Mouse (Mus musculus) A20 (cell line): ENCODE results near the gene Tnpo3.
"Not testable (repeated sequence)": the region's sequence is repeated elsewhere in the genome, so short reads cannot be mapped to it uniquely, and the experiment has no call there.

Experiments
- DNase-seq: peaks from one replicate; pipeline ENCODE4 v3.0.0-alpha.2; 2011; ENCODE audit warnings: low read depth, low spot score

The Tnpo3 gene

DNA sequence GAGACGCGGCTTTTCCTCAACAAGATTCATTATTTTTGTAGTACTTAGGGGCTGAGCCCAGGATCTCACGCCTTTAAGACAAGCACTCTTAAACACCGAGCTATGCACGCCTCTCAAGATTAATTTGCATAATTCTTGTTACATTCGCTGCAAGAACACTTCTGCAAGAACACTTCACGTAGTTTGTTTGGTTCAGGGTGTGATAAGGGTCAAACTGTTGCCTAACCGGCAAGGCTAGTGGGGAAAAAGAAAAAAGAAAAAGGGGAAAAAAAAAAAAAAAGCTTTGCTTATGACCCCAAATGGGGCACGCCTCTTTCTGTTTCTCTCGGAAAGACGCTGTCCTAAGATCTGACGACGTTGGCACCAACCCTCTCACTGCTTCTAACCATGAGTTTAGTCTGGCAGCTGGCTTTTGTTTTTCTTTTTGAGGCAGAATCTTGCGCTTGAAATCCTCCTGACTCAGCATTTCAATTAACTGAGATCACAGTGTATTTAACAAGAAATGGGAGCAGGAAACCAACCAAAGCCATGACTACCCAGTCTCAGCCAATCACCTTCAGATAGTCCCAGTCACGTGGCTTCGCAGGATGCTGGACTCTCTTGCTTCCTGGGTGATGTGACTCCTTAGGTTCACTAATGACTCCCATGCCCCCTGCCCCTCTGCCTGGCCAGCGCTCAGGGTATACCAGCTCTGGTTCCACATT lies 11.3 kb upstream of the Tnpo3 start:
- peak; percentile 68 for DNase-seq

DNA sequence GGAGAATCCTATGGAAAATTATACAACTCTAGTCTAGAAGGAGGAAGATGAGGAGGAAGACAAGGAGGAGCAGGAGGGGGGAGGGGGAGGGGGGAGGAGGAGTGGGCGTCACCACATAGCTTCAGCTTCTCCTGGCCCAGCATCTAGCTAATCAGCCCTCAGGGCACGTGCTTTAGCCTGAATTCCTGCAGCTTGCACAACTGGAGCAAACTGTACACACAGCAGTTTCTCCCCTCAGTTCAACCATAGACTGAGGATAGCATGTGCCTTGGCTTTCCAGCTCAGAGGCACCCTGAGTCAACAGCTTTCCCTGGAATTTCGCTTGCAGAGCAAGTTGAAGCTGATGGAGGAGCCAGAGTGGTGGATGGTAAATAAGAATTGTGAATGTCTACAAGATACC lies 10.5 kb upstream of the Tnpo3 start:
- DNase-seq = no peak

DNA sequence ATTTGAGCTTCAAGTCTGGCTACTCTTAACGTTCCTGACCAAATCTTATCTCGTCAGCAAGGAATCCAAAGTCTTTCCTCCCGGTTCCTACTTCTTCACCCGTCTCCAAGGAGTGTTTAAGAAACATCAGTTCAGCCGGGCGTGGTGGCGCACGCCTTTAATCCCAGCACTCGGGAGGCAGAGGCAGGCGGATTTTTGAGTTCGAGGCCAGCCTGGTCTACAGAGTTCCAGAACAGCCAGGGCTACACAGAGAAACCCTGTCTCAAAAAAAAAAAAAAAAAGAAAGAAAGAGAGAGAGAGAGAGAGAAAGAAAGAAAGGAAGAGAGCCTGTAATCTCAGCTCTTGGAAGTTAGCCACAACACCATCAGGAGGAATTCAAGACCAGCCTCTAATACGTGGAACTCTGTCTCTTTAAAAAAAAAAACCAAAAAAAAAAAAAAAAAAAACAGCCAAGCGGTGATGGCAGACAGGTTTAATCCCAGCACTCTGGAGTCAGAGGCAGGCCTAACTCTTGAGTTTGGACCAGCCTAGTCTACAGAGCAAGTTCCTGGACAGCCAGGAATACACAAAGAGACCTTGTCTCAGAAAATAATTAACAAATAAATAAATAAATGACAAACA lies 443 bp upstream of the Tnpo3 start:
- DNase-seq = peak; percentile 24

DNA sequence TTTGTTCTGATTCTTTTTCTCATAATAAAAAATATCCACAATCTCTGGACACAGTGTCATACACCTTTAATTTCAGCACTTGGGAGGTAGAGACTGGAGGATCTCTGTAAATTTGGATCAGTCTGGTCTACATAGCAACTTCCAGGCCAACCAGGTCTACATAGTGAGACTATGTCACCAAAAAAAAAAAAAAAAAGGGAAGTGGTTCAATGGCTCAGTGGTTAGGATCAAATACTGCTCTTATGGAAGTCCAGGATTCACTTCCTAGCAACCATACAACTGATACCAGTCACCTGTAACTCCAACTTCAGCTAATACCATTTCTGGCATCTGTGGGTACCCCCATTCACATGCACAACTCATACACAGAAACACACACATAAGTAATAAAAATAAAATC lies 9.5 kb downstream of the Tnpo3 start:
- DNase-seq = no peak

DNA sequence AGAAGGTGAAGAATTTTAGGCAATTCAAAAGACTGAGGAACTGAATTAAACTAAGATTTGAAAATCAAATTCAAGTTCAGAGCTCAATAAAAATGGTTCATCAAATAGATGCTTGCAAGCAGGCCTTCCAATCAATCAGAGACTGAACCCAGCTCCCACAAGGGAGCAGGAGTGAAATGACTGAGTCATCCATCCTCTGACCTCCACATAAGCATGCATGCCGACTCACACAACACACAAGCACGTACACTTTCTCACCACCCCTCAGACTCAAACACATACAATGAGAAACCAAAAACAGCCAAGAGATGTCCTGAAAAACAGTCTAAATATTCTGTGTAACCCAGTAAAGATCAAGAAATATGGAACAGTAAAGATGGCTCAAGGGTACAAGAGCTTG lies 14.0 kb downstream of the Tnpo3 start:
- no peak for DNase-seq

DNA sequence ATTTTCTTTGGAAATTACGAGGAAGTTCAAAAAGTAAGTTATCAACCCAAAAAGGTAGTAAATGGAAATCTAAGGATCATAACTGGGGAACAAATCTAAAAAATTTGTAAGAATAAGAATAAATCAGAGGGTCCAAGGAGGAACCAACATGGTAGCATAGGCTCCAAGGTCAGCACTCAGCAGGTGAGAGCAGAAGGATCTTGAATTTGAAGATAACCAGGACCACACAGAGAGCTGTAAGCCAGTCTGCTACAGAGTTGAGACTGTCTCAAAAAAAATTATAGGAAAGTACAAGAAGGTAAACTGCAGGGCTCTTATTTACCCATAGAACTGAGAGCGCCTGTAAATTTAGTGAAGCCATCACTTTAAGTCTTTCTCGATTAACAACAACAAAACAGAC lies 28.5 kb downstream of the Tnpo3 start:
- no peak for DNase-seq

DNA sequence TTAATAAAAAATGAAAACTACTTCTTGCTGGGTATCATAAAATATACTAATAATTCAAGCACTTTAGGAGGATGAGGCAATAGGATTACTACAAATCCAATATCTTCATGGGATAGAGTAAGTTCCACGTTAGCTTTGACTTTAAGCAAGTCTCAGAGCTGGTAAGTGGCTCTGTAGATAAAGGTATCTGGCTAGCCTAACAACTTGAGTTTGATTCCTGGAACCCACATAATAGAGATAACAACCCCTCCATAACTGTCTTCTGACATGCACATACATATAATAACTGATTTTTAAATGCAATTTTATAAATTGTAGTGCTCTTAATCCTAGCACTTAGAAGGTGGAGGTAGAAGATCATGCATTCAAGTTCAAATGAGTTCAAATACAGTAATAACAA lies 28.9 kb downstream of the Tnpo3 start:
- DNase-seq = no peak

DNA sequence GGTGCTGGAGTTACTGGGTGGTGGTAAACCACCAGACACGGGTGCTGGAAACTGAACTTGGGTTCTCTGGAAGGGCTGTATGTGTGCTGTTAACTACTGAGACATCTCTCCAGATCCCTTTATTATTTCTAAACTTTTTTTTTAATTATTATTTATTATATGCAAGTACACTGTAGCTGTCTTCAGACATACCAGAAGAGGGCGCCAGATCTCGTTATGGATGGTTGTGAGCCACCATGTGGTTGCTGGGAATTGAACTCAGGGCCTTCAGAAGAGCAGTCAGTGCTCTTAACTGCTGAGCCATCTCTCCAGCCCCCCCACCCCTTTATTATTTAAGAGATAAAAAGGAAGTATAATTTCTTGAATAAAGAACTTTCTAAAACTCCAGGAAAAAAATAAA lies 33.3 kb downstream of the Tnpo3 start:
- not testable (repeated sequence) for DNase-seq

DNA sequence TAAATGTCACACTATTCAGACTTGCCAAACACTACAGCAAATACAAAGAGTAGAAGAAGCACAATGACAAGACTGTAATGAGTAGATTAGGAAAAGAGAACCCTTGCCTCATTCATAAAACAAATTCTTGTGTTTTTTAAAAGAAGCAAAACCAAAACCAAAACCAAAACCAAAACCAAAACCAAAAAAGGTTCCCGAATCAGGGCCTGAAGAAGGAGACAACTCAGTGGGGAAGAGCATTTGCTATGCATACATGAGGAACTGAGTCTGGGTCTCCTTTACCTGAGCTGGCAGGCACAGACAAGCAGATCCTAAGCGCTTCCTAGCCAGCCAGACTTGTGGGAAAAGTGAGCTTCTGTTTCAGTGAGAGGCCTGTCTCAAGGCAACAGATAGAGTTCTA lies 52.6 kb downstream of the Tnpo3 start:
- DNase-seq = no peak

DNA sequence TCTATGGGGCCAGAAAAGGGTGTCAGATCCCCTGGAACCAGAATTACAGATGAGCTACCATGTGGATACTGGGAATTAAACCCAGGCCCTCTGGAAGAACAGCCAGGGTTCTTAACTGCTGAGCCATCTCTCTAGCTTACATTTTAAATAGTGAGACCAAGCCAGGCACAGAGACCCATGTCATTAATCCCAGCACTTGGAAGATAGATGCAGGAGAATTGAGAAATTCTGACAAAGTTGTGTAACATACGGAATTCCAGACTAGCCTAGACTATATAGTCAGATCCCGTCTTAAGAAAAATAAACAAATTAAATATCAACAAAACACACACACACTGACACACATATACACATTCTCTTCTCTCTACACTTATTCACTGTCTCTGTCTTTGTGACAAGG lies 57.2 kb downstream of the Tnpo3 start:
- no peak for DNase-seq

DNA sequence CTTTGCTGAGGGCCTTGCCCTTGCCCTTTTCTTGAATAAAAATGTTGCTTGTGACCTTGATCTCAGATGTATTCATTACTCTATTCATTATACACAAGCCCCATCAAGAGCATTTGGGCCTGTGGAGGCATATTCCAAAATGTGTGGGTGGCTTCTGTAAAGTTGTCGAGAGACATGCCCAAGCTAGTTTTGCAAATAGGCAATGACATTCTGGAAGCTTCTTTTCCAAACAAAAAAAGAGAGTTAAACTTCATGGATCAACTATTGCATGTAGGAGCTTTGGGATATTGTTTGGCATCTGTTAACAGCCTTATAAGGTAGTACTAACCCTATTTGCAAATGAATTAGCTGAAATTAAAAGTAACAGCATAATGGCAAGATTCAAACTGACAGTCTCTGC lies 61.6 kb downstream of the Tnpo3 start:
- no peak for DNase-seq

DNA sequence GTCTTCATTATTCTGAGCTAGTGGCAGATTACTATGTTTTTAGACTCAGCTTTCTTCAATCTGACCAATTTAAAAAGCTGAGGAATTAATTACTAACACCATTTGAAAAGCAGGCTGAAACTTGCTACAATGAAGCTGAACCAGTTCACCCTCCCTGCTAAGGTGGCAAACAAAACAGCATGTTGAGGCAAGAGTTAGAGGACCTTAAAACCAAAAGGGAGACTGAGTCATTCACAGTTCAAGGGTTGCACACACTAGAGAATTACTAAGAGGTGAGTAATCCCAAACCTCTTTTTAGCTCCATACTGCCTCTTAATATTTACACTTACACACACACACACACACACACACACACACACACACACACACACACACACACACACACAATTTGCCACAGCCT lies 62.1 kb downstream of the Tnpo3 start:
- no peak for DNase-seq

DNA sequence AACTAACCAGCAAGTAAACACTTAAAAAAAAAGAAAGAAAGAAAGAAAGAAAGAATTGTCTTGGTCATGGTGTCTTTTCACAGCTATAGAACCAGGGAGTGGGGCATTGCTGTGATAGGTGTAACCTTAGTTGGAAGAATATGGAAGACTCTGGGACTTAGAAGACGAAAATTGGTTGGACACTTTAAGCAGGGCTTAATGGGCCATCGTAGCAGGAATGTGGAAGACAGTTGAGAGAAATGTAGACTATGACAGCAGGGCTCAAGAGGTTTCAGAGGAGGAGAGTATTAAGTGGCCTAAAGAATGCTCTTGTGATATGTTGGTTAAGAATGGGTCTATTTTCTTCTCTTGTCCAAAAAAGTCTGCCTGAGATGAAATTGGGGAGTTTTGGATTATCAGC lies 64.1 kb downstream of the Tnpo3 start:
- DNase-seq = no peak

DNA sequence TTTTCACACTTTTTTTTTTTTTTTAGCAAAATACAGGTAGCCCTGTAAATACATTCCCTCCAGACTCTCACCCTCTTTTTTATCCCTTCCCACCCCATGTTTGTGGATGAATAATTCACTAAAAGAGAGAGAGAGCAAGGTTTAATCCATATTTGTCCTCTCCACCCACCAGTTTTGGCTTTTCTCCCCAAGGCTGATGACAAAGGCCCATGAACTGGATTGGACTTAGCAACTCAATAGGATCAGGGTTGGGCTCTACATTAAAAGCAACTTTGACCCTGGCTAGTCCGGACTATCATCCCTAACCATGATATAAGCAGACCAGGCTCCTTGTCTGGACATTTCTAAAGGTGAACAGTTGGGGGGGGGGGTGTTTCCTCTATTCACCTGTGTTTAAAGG lies 68.7 kb downstream of the Tnpo3 start:
- no peak for DNase-seq

DNA sequence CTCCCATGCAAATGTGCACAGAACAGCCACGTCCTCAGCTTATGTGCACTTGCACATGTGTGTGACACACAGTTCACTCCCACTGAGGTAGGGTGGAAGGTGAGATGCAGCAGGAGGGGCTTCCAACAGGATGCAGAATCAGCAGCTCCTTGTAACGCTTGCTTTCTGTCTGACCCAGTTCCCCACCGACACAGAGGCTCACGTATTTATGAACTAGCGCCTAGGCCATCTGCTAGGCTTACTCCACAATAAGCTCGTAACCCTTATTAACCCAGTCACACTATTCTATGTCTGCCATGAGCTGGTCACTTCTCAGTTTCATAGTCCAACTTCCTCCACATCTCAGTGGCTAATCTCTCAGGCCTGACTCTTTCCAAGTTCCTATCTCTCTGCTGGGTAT lies 69.5 kb downstream of the Tnpo3 start:
- peak; percentile 22 for DNase-seq

DNA sequence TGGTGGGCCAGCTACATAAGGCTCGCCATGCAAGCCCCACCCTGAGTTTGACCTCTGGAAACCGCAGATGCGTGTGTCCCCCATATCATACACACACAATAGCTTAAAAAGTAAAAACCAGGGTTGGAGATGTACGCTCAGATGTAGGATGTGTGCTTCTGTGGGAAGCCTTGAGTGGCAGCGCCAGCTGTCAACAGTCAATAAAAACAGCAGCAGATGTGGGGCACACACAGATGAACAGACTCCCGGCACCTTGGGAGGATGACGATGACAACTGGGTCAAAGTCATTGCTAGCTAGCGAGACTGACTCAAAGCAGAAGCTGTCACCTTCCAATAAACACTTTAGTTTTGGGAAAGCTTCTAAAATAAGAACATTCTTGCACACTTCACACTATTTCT lies 70.2 kb downstream of the Tnpo3 start:
- DNase-seq = no peak

DNA sequence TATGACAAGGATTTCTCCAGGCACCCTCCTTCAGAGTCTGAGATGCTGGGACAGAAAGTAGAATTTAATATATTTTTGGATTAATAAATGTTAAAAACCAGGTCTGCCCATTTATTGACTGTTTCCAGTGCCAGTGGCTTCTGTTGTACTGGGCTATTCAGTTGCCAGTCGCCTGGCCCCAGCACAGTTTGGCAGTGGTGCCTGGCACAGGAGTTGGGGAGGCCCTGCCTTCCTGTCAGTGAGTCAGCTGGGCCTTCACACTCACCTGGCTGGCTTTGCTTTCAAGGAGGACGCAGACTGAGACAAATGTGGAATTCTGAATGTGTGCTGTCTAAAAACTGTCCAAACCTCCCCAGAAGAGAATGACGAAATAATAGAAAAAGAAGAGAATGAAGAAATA lies 72.5 kb downstream of the Tnpo3 start:
- no peak for DNase-seq

DNA sequence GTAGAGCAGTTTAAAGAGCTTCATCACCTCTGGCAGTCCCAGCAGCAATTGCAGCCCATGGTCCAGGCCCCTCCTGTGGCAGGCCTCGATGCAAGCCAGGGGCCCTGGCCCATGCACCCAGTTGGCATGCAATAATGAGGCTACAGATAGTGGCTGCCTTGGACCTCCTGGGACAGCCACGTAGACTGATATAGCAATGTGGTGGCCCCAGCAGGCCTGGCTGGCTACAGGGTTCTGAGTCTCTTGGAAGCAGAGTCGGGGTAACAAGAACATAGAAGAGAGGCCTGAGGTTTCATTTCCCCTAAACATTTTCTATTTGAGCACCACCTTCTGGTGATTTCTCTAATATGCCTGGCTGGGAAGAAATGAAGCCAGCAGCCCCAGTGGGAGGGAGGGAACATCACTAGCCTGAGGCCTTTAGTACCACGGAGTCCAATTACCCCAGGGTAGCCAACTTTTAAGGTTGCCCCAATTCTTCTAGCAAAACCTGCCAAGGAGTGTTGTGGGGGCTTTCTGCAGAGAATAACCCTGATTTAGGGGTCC lies 73.0 kb downstream of the Tnpo3 start:
- peak; percentile 77 for DNase-seq

DNA sequence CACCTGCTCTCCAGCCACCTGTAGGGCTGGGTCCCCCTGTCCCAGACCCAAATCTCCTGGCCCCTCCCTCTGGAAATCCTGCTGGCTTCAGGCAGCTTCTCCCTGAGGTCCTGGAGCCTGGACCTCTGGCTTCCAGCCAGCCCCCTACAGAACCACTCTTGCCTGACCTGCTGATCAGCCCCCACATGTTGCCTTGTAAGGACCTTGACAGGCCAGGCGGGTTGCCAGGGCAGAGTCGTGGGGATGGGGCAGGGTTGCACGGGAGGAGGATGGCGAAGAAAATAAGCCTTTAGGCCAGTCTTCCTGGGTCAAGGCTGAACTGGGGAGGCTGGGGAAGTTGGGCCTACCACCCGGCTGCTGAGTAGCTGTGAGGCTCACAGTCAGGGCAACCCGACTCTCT lies 74.4 kb downstream of the Tnpo3 start:
- no peak for DNase-seq

DNA sequence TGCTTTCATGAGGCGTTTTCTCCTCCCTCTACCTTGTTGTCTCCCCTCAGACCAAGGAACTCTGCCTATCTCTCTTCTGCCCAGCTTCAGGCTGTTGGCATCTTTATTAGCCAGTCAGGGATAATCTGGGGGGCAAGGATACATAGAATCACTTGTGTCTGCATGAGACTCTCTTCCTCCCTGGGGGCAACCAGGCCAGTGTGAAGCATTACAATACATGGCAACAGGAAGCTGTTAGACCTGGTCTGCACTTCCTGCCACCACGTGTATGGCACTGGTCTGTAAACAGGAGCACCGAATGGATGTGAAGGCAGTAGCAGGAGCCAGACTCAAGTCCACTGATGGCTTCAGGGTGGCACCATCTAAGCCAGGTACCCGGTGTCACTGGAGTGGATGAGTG lies 79.6 kb downstream of the Tnpo3 start:
- DNase-seq = peak; percentile 68

DNA sequence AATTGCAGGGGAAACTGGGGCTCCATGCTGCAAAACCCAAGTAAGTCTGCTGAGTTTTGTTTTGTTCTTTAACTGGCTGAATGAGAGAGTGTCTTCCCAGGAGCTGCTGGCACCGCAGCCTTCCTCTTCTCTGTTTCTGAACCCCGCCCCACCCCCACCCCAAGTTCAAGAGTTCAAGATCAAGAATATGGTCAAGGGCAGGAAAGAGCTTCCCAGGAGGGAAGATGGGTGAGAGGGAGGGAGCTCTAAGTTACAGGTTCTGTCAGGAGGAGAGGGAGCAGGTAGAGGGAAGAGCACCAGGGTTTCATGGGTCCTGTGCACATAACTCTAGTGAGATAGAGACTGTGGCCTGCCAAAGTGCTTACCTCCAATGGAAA lies 80.3 kb downstream of the Tnpo3 start:
- DNase-seq = no peak

DNA sequence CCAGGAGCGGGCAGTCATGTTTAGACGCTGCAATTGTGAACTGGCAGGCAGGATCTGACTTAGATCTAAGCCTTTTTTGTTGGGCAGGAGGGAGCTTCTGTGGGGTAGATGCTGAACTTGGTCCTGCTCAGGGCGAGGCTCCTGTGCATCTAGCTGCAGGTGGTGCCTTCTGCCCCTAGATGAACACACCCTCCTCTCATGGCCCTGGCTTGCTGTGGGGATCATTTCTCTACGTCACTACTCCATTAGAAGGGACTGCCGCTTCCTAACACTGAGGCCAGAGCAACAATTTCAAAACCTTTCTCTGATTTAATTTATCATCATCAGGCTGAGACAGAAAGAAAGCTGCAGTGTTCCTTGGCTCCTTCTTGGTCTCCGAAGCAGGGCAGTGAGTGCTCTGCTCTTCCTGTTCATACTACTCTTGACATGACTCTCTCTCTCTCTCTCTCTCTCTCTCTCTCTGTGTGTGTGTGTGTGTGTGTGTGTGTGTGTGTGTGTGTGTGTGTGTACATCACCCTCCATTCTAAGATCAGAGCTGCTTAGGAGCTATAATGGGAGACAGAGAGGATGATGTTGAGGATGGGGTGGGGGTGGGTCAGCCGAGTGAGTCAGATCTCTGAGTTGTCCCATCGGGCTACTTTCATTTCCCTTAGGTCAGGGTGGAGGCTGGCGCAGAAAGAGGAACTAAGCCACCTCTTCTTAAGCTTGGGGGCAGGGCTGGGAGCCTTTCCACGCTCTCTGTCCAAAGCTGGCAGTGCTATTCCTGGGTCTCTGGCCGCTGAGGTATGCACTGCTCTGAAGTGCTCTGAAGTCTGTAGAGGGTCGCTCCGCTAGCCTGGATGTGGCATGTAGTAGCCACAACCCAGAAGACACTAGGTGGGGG lies 80.9 kb downstream of the Tnpo3 start:
- peak; percentile 93 for DNase-seq

DNA sequence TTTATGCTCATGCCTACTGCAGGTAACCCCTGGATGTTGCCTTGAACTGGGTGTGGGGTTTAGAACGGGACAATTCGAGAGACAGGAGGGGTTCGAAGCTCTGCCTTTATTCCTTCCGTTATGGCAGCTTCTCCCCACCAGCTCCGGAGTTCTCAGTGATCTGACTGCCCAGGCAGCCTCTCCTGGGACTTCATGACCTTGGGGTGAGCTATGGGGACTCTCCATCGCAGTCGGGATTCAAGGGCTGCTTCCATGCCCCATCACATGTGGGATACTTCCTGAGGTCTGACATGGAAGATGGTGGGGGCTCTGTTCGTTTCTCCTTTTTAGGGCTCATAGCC lies 81.6 kb downstream of the Tnpo3 start:
- DNase-seq = no peak
